Mouse (Mus musculus): ENCODE data around the gene Maff. TPM values are rescaled to one million over a fixed set of nuclear protein-coding genes. Genes with fewer than 3 reads are reported as not detected.

Maff gene
- total and polyA plus RNA-seq, 3 experiments = 9.2 to 15.4 (median 10.5) TPM

- TF ChIP-seq MAX (IDR thresholded peaks at IDR 0.05; ENCODE audit: low read length) (peak; percentile 69), HCFC1 (IDR thresholded peaks at IDR 0.05; ENCODE audit: low read depth, low read length) (peak; percentile 43), MXI1 (IDR thresholded peaks at IDR 0.05; ENCODE audit: low read depth, low read length) (peak; percentile 31; the same call in 1 of the 2 replicates), NRF1 (IDR thresholded peaks at IDR 0.05; ENCODE audit: low read depth, low read length) (peak; percentile 91)
Observed at GRCm38 (mm10) chr15:79402836-79403762, 56.7 kb downstream of the Maff start, which contains the start of gene Tmem184b (continued).

DNA sequence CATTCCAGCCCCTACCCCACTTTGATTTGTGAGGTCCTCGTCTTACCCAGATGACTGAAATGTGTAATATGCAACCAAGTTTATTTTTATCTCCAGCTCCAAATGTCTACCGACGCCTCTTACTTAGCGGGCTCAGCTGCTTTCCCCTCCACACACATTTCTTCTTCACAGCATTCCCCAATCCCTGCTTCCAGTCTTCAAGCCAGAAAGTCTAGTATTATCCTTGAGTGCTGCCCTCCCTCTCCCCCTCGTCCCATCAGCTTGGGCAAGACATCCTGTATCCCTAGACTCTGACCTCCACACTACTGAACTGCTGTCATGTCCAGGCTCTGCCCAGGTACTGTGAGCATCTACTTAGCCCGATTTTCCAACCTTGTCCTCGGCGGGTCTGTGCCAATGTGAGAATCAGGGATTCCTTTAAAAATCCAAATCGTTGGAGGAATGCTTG lies 57.4 kb downstream of the Maff start:
- TF ChIP-seq MEF2A (IDR thresholded peaks at IDR 0.05; ENCODE audit: borderline replicate concordance, low read depth, low read length) = peak; percentile 36; the same call in 1 of the 2 replicates
- TF ChIP-seq CHD2 (IDR thresholded peaks at IDR 0.05; ENCODE audit: low read length) = 0 out of 2 replicates have a peak, but pooled peaks have one; percentile 3
- no peak for TF ChIP-seq POLR2A (IDR thresholded peaks at IDR 0.05; ENCODE audit: low read depth, low read length)
- H3K27me3 ChIP-seq (replicated peaks) = peaks cover 2% of the 10 kb centered on the region
- in situ Hi-C loops (cut with MboI; ENCODE audit: low pct_ligation_motif_present, low pct_unique_long_range_greater_than_20kb, low sequenced_read_pairs) (no loop called here), dilution Hi-C loops (cut with MboI; ENCODE audit: extremely low pct_ligation_motif_present, extremely low pct_unique_long_range_greater_than_20kb, low sequenced_read_pairs) (no loop called here)
- H3K4me1 ChIP-seq (ENCODE audit: control insufficient read depth in 1 of 2, insufficient read depth in 2 of 2) = peaks cover 28 to 62% of the 10 kb centered on the region in 2 experiments
- H3K36me3 ChIP-seq (replicated peaks in 1 of 2; ENCODE audit: control insufficient read depth in 1 of 2, insufficient read depth in 1 of 2, low read length in 1 of 2) = peaks cover 0 to 13% of the 10 kb centered on the region in 2 experiments
- no peak for DNase-seq (ENCODE audit: extremely low read depth)
- H3K27ac ChIP-seq (ENCODE audit: insufficient read depth, low read depth) = no peak overlapping the region
- H3K9me3 ChIP-seq (replicated peaks; ENCODE audit: low read length) = no peaks in the 10 kb centered on the region
- peaks cover 20% of the 10 kb centered on the region for H3K79me2 ChIP-seq (replicated peaks; ENCODE audit: control insufficient read depth, extremely low read depth, insufficient read depth, poor library complexity, severe bottlenecking)
- peak overlapping the region; percentile 73 for H3K4me2 ChIP-seq (ENCODE audit: insufficient read depth, low read depth, poor library complexity, severe bottlenecking)
- peak overlapping the region; percentile 71 to 91 (median 89) for H3K4me3 ChIP-seq (replicated peaks in 1 of 3; ENCODE audit: low read depth in 2 of 3, low read length in 2 of 3, poor library complexity in 1 of 3)
- H3K9ac ChIP-seq (ENCODE audit: insufficient read depth, low read depth) = peak overlapping the region; percentile 74; the same call in 1 of the 2 replicates

DNA sequence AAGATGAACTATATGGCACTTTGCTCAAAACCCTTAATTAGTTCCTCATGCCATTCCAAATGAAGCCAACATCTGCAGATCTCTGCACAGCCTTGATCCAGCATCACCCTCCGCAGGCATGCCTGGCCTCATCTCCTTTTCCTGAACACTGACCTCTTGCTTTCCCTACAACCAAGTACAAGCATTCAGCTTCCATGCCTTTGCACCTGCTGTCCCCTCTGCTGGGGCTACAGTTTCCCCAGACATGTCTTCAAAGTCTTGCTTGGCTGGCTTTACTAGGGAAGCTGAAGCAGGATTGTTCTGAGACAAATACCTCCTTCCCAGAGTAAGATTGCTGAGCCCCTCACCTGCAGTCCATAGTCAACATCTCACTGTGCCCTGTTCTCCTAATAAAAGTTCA lies 57.9 kb downstream of the Maff start:
- no peaks in the 10 kb centered on the region for H3K9me3 ChIP-seq (replicated peaks; ENCODE audit: low read length)
- H3K4me1 ChIP-seq (ENCODE audit: control insufficient read depth in 1 of 2, insufficient read depth in 2 of 2) = peaks cover 28 to 65% of the 10 kb centered on the region in 2 experiments
- no peak for TF ChIP-seq JUN (IDR thresholded peaks at IDR 0.05; ENCODE audit: insufficient read depth, low read depth, low read length)
- TF ChIP-seq IRF4 (IDR thresholded peaks at IDR 0.05; ENCODE audit: low read depth, low read length) = no peak
- TF ChIP-seq USF2 (conservative IDR thresholded peaks at IDR 0.05; ENCODE audit: low read depth, low read length) = no peak
- no peak for TF ChIP-seq ZNF384 (IDR thresholded peaks at IDR 0.05; ENCODE audit: low read depth, low read length)
- no peak for TF ChIP-seq ZMIZ1 (IDR thresholded peaks at IDR 0.05; ENCODE audit: low read depth, low read length)
- TF ChIP-seq E2F4 (IDR thresholded peaks at IDR 0.05; ENCODE audit: insufficient replicate concordance, low read depth, low read length) = no peak
- TF ChIP-seq CHD2 (IDR thresholded peaks at IDR 0.05; ENCODE audit: low read length) = no peak
- no peak for TF ChIP-seq MXI1 (IDR thresholded peaks at IDR 0.05; ENCODE audit: low read depth, low read length)
- no peak for TF ChIP-seq USF1 (IDR thresholded peaks at IDR 0.05; ENCODE audit: low read depth, low read length)
- no peak for TF ChIP-seq KAT2A (IDR thresholded peaks at IDR 0.05; ENCODE audit: insufficient replicate concordance, low read length)
- TF ChIP-seq RAD21 (IDR thresholded peaks at IDR 0.05; ENCODE audit: low read depth, low read length) = no peak
- H3K27ac ChIP-seq (ENCODE audit: insufficient read depth, low read depth) = no peak overlapping the region
- peak overlapping the region; percentile 73; the same call in 1 of the 2 replicates for H3K4me2 ChIP-seq (ENCODE audit: insufficient read depth, low read depth, poor library complexity, severe bottlenecking)
- peaks cover 0 to 10% of the 10 kb centered on the region in 2 experiments for H3K36me3 ChIP-seq (replicated peaks in 1 of 2; ENCODE audit: control insufficient read depth in 1 of 2, insufficient read depth in 1 of 2, low read length in 1 of 2)
- peaks cover 20% of the 10 kb centered on the region for H3K79me2 ChIP-seq (replicated peaks; ENCODE audit: control insufficient read depth, extremely low read depth, insufficient read depth, poor library complexity, severe bottlenecking)
- H3K4me3 ChIP-seq (replicated peaks in 1 of 3; ENCODE audit: low read depth in 2 of 3, low read length in 2 of 3, poor library complexity in 1 of 3) = no peak overlapping the region
- no peak overlapping the region for H3K9ac ChIP-seq (ENCODE audit: insufficient read depth, low read depth)
- in situ Hi-C loops (cut with MboI; ENCODE audit: low pct_ligation_motif_present, low pct_unique_long_range_greater_than_20kb, low sequenced_read_pairs) (no loop called here), dilution Hi-C loops (cut with MboI; ENCODE audit: extremely low pct_ligation_motif_present, extremely low pct_unique_long_range_greater_than_20kb, low sequenced_read_pairs) (no loop called here)
- peaks cover 2% of the 10 kb centered on the region for H3K27me3 ChIP-seq (replicated peaks)
- DNase-seq (ENCODE audit: extremely low read depth) = no peak
